Mouse (Mus musculus): ENCODE data around the gene Zfp598. TPM values are rescaled to one million over a fixed set of nuclear protein-coding genes. Genes with fewer than 3 reads are reported as not detected.

Zfp598 gene
- polyA plus RNA-seq (2014; fragmentation: Illumina TruSeq; extraction: RNeasy Lipid Tissue Mini Kit (QIAGEN cat#74804); ENCODE audit: insufficient read depth, low read depth, low replicate concordance), result 17.1 TPM

GRCm38 (mm10) chr17:24669545-24670245, at the start of gene Zfp598:
Gene Zfp598 (plus strand): TSS chr17:24669687.

GRCm38 (mm10) chr17:24632167-24632812, 37.2 kb upstream of the Zfp598 start, which contains the start of the genes Tsc2 and Nthl1:
Gene Tsc2 (minus strand): TSS chr17:24632630.
Gene Nthl1 (plus strand): TSS chr17:24632680.

GRCm38 (mm10) chr17:24650070-24650616, 19.3 kb upstream of the Zfp598 start, which contains the start of gene Slc9a3r2:
Gene Slc9a3r2 (minus strand): TSS chr17:24650327.

GRCm38 (mm10) chr17:24658017-24658758, 11.3 kb upstream of the Zfp598 start, which contains the start of gene Npw:
Gene Npw (minus strand): TSS chr17:24658457.

GRCm38 (mm10) chr17:24689251-24690081, 20.0 kb downstream of the Zfp598 start, which contains the start of gene Syngr3:
Gene Syngr3 (minus strand): TSS chr17:24689955.

GRCm38 (mm10) chr17:24696011-24696697, 26.7 kb downstream of the Zfp598 start, which contains the start of the genes Gfer and Noxo1:
Gene Gfer (minus strand): TSS chr17:24696156.
Gene Noxo1 (plus strand): TSS chr17:24696234.

GRCm38 (mm10) chr17:24706982-24707800, 37.7 kb downstream of the Zfp598 start, which contains the start of gene Tbl3:
Gene Tbl3 (minus strand): TSS chr17:24707660.

GRCm38 (mm10) chr17:24717943-24718342, 48.5 kb downstream of the Zfp598 start, which contains the start of the genes Rnf151 and Rps2:
Gene Rnf151 (minus strand): TSS chr17:24718063.
Gene Rps2 (plus strand): TSS chr17:24718116.

GRCm38 (mm10) chr17:24724184-24724583, 54.7 kb downstream of the Zfp598 start, which contains the start of gene Ndufb10:
Gene Ndufb10 (minus strand): TSS chr17:24724478.

GRCm38 (mm10) chr17:24727618-24728017, 58.1 kb downstream of the Zfp598 start, which contains the start of gene Rpl3l:
Gene Rpl3l (plus strand): TSS chr17:24727820.

Other genes starting within 250 kb of the Zfp598 start
- 68.8 TPM for gene Eci1, start 243.0 kb upstream of the Zfp598 start, polyA plus RNA-seq (2014; fragmentation: Illumina TruSeq; extraction: RNeasy Lipid Tissue Mini Kit (QIAGEN cat#74804); ENCODE audit: insufficient read depth, low read depth, low replicate concordance)
- gene Dnase1l2, start 226.6 kb upstream of the Zfp598 start, polyA plus RNA-seq (2014; fragmentation: Illumina TruSeq; extraction: RNeasy Lipid Tissue Mini Kit (QIAGEN cat#74804); ENCODE audit: insufficient read depth, low read depth, low replicate concordance), result 4.0 TPM
- 21.7 TPM for gene E4f1, start 199.4 kb upstream of the Zfp598 start, polyA plus RNA-seq (2014; fragmentation: Illumina TruSeq; extraction: RNeasy Lipid Tissue Mini Kit (QIAGEN cat#74804); ENCODE audit: insufficient read depth, low read depth, low replicate concordance)
- 20.4 TPM for gene Pgp, start 199.3 kb upstream of the Zfp598 start, polyA plus RNA-seq (2014; fragmentation: Illumina TruSeq; extraction: RNeasy Lipid Tissue Mini Kit (QIAGEN cat#74804); ENCODE audit: insufficient read depth, low read depth, low replicate concordance)
- not detected for gene Bricd5, start 195.8 kb upstream of the Zfp598 start, polyA plus RNA-seq (2014; fragmentation: Illumina TruSeq; extraction: RNeasy Lipid Tissue Mini Kit (QIAGEN cat#74804); ENCODE audit: insufficient read depth, low read depth, low replicate concordance)
- 8.3 TPM for gene Mlst8, start 190.6 kb upstream of the Zfp598 start, polyA plus RNA-seq (2014; fragmentation: Illumina TruSeq; extraction: RNeasy Lipid Tissue Mini Kit (QIAGEN cat#74804); ENCODE audit: insufficient read depth, low read depth, low replicate concordance)
- gene Caskin1, start 181.1 kb upstream of the Zfp598 start, polyA plus RNA-seq (2014; fragmentation: Illumina TruSeq; extraction: RNeasy Lipid Tissue Mini Kit (QIAGEN cat#74804); ENCODE audit: insufficient read depth, low read depth, low replicate concordance), result 0.34 TPM
- gene Traf7, start 141.7 kb upstream of the Zfp598 start, polyA plus RNA-seq (2014; fragmentation: Illumina TruSeq; extraction: RNeasy Lipid Tissue Mini Kit (QIAGEN cat#74804); ENCODE audit: insufficient read depth, low read depth, low replicate concordance), result 59.5 TPM
- 0.42 TPM for gene Rab26, start 135.5 kb upstream of the Zfp598 start, polyA plus RNA-seq (2014; fragmentation: Illumina TruSeq; extraction: RNeasy Lipid Tissue Mini Kit (QIAGEN cat#74804); ENCODE audit: insufficient read depth, low read depth, low replicate concordance)
- 28.6 TPM for gene Pkd1, start 119.9 kb upstream of the Zfp598 start, polyA plus RNA-seq (2014; fragmentation: Illumina TruSeq; extraction: RNeasy Lipid Tissue Mini Kit (QIAGEN cat#74804); ENCODE audit: insufficient read depth, low read depth, low replicate concordance)
- 60.0 TPM for gene Tsc2, start 37.1 kb upstream of the Zfp598 start, polyA plus RNA-seq (2014; fragmentation: Illumina TruSeq; extraction: RNeasy Lipid Tissue Mini Kit (QIAGEN cat#74804); ENCODE audit: insufficient read depth, low read depth, low replicate concordance)
- gene Nthl1, start 37.0 kb upstream of the Zfp598 start, polyA plus RNA-seq (2014; fragmentation: Illumina TruSeq; extraction: RNeasy Lipid Tissue Mini Kit (QIAGEN cat#74804); ENCODE audit: insufficient read depth, low read depth, low replicate concordance), result 10.0 TPM
- 287 TPM for gene Slc9a3r2, start 19.4 kb upstream of the Zfp598 start, polyA plus RNA-seq (2014; fragmentation: Illumina TruSeq; extraction: RNeasy Lipid Tissue Mini Kit (QIAGEN cat#74804); ENCODE audit: insufficient read depth, low read depth, low replicate concordance)
- gene Npw, start 11.2 kb upstream of the Zfp598 start, polyA plus RNA-seq (2014; fragmentation: Illumina TruSeq; extraction: RNeasy Lipid Tissue Mini Kit (QIAGEN cat#74804); ENCODE audit: insufficient read depth, low read depth, low replicate concordance), result 29.8 TPM
- gene Syngr3, start 20.3 kb downstream of the Zfp598 start, polyA plus RNA-seq (2014; fragmentation: Illumina TruSeq; extraction: RNeasy Lipid Tissue Mini Kit (QIAGEN cat#74804); ENCODE audit: insufficient read depth, low read depth, low replicate concordance), result 0.15 TPM
- gene Gfer, start 26.5 kb downstream of the Zfp598 start, polyA plus RNA-seq (2014; fragmentation: Illumina TruSeq; extraction: RNeasy Lipid Tissue Mini Kit (QIAGEN cat#74804); ENCODE audit: insufficient read depth, low read depth, low replicate concordance), result 16.3 TPM
- gene Noxo1, start 26.5 kb downstream of the Zfp598 start, polyA plus RNA-seq (2014; fragmentation: Illumina TruSeq; extraction: RNeasy Lipid Tissue Mini Kit (QIAGEN cat#74804); ENCODE audit: insufficient read depth, low read depth, low replicate concordance), result 5.1 TPM
- gene Tbl3, start 38.0 kb downstream of the Zfp598 start, polyA plus RNA-seq (2014; fragmentation: Illumina TruSeq; extraction: RNeasy Lipid Tissue Mini Kit (QIAGEN cat#74804); ENCODE audit: insufficient read depth, low read depth, low replicate concordance), result 18.7 TPM
- gene Rnf151, start 48.4 kb downstream of the Zfp598 start, polyA plus RNA-seq (2014; fragmentation: Illumina TruSeq; extraction: RNeasy Lipid Tissue Mini Kit (QIAGEN cat#74804); ENCODE audit: insufficient read depth, low read depth, low replicate concordance), result not detected
- gene Rps2, start 48.4 kb downstream of the Zfp598 start, polyA plus RNA-seq (2014; fragmentation: Illumina TruSeq; extraction: RNeasy Lipid Tissue Mini Kit (QIAGEN cat#74804); ENCODE audit: insufficient read depth, low read depth, low replicate concordance), result 1,101 TPM
- 263 TPM for gene Ndufb10, start 54.8 kb downstream of the Zfp598 start, polyA plus RNA-seq (2014; fragmentation: Illumina TruSeq; extraction: RNeasy Lipid Tissue Mini Kit (QIAGEN cat#74804); ENCODE audit: insufficient read depth, low read depth, low replicate concordance)
- 1.8 TPM for gene Rpl3l, start 58.1 kb downstream of the Zfp598 start, polyA plus RNA-seq (2014; fragmentation: Illumina TruSeq; extraction: RNeasy Lipid Tissue Mini Kit (QIAGEN cat#74804); ENCODE audit: insufficient read depth, low read depth, low replicate concordance)
- 138 TPM for gene Msrb1, start 67.0 kb downstream of the Zfp598 start, polyA plus RNA-seq (2014; fragmentation: Illumina TruSeq; extraction: RNeasy Lipid Tissue Mini Kit (QIAGEN cat#74804); ENCODE audit: insufficient read depth, low read depth, low replicate concordance)
- 4.0 TPM for gene Hs3st6, start 83.3 kb downstream of the Zfp598 start, polyA plus RNA-seq (2014; fragmentation: Illumina TruSeq; extraction: RNeasy Lipid Tissue Mini Kit (QIAGEN cat#74804); ENCODE audit: insufficient read depth, low read depth, low replicate concordance)
- not detected for gene Meiob, start 134.6 kb downstream of the Zfp598 start, polyA plus RNA-seq (2014; fragmentation: Illumina TruSeq; extraction: RNeasy Lipid Tissue Mini Kit (QIAGEN cat#74804); ENCODE audit: insufficient read depth, low read depth, low replicate concordance)
- 45.6 TPM for gene Hagh, start 170.5 kb downstream of the Zfp598 start, polyA plus RNA-seq (2014; fragmentation: Illumina TruSeq; extraction: RNeasy Lipid Tissue Mini Kit (QIAGEN cat#74804); ENCODE audit: insufficient read depth, low read depth, low replicate concordance)
- 9.0 TPM for gene Fahd1, start 180.7 kb downstream of the Zfp598 start, polyA plus RNA-seq (2014; fragmentation: Illumina TruSeq; extraction: RNeasy Lipid Tissue Mini Kit (QIAGEN cat#74804); ENCODE audit: insufficient read depth, low read depth, low replicate concordance)
- gene Igfals, start 196.3 kb downstream of the Zfp598 start, polyA plus RNA-seq (2014; fragmentation: Illumina TruSeq; extraction: RNeasy Lipid Tissue Mini Kit (QIAGEN cat#74804); ENCODE audit: insufficient read depth, low read depth, low replicate concordance), result 1.3 TPM
- gene Nubp2, start 216.7 kb downstream of the Zfp598 start, polyA plus RNA-seq (2014; fragmentation: Illumina TruSeq; extraction: RNeasy Lipid Tissue Mini Kit (QIAGEN cat#74804); ENCODE audit: insufficient read depth, low read depth, low replicate concordance), result 28.8 TPM
- gene Spsb3, start 217.0 kb downstream of the Zfp598 start, polyA plus RNA-seq (2014; fragmentation: Illumina TruSeq; extraction: RNeasy Lipid Tissue Mini Kit (QIAGEN cat#74804); ENCODE audit: insufficient read depth, low read depth, low replicate concordance), result 25.7 TPM
- 8.2 TPM for gene Eme2, start 225.4 kb downstream of the Zfp598 start, polyA plus RNA-seq (2014; fragmentation: Illumina TruSeq; extraction: RNeasy Lipid Tissue Mini Kit (QIAGEN cat#74804); ENCODE audit: insufficient read depth, low read depth, low replicate concordance)
- gene Mrps34, start 225.4 kb downstream of the Zfp598 start, polyA plus RNA-seq (2014; fragmentation: Illumina TruSeq; extraction: RNeasy Lipid Tissue Mini Kit (QIAGEN cat#74804); ENCODE audit: insufficient read depth, low read depth, low replicate concordance), result 47.3 TPM
- gene Nme3, start 226.8 kb downstream of the Zfp598 start, polyA plus RNA-seq (2014; fragmentation: Illumina TruSeq; extraction: RNeasy Lipid Tissue Mini Kit (QIAGEN cat#74804); ENCODE audit: insufficient read depth, low read depth, low replicate concordance), result 65.8 TPM

Measured in lung, adult 10 weeks (tissue).